Mouse (Mus musculus): ENCODE data around the gene Fam71a.

Fam71a gene

DNA sequence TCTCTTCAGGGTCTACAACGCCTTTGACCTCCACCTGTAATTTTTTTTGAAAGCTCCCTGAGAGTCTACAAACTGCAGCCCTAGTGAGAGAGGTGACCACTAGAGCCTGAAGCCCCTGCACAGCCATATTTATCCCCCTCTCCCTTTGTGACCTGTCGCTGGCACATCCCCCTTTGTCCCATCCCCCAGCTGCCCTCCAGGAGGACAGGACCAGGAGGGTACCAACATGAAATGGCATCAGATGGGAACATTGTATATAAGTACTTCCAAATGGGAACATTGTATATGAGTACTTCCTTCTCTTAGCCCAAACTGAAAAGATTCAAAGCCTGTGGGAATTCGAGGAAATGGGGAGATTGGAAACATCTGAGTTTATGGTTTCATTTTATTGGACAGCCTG lies at the start of gene Fam71a:
Fam71a (minus strand) TSS at position 101 of the 400 bp plus-strand sequence.
- no peak for DNase-seq

DNA sequence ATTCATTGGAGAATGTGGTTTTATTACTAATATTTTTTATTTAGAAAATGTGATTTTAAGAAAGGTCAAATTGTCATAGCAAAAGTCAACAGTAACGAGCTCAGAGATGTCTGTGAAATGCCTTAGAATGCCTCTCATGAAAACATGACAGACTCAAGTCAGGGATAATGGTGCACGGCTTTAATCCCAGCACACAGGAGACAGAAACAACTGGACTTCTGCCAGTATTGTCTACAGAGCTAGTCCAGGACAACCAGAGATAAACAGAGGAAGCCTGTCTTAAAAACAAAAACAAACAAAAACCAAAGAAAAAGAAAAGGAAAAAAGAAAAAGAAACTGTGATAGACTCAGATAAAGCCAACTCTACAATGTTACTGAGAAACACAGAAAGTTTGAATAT lies 46.5 kb upstream of the Fam71a start:
- no peak for DNase-seq

DNA sequence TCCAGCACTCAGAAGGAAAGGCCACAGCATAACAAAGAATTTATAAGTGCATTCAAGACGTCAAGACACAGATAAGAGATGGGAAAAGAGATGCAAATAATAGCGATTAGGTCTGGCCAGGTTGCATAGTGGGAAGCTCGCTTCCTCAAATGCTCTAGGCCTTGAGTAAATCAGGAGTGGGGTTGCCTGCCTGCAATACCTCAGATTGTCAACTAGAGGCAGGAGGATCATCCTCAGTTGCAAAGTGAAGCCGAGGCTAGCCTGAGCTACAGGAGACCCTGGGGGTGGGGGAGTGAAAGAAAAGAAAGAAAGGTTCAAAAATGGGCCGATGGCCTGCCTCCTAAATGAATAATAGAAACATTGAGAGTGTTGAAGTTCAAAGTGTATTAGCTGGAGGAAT lies 41.2 kb upstream of the Fam71a start:
- DNase-seq: no peak

DNA sequence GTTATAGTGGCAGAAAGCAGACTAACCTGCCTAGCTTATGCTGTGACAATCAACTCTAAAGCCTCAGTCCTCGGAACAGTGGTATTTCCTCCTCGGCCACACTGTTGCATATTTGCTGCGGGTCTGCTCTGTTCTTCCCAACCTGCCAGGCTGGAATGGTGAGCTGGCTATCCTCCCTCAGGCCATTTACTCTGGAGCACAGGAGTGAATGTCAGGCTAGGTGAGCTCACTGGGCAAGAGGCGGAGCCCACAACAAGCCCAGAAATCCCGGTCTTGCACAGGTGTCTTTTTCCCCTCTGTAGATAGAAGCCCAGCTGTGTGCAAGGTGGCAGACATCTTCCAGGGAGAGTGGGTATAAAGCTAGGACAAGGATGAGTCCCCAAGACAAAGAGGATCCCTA lies 40.3 kb upstream of the Fam71a start:
- no peak for DNase-seq

DNA sequence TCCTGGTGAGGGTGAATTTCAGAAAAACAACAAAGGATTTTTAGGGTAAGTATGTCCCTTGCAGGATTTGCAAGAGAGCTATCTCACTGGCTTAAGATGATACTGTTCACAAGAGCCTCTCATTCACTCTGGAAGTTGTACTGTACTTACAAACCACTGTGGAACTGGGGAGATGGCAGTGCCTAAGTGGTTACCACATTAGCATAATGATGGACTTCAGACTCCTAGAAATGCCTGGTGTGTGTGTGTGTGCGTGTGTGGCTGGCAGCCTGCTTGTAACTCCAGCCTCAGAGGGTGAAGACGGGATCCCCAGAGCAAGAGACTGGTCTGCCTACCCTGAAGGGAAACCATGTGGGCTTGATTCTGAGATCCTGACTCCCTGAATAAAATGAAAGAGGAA lies 38.9 kb upstream of the Fam71a start:
- peak; percentile 48 to 62 for DNase-seq

DNA sequence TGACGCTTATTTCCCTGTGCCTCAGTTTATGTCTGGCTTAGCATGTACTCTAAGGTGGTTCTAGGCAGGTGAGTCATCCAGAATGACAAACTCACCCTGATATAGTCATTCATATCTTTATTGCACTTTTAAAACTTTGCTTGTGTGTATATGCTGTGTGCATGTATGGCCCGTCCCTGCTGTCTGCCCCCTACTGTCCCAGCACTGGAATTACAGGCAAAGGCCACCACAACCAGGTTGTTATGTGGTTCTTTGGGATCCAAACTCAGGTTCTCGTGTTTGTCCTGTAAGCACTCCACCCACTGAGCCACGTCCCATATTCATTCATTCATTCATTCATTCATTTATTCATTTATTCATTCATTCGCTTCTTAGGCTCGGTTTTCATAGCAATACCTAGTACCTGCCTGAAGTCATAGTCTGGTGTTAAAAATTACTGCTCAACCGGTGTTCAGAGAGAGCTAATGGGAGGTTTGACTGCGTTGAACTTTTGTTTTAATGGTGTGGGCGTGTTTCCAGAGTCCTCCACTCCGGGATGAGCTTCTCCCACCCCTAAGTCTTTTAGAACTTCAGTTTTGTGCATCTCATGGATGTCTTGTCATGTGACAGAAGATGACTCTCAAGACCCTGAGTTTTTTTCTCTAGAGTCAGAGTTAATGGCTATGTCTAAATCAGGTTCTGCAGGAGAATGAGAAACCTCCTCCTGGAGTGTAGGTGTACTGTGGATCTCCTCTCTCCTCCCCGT lies 37.8 kb upstream of the Fam71a start:
- no peak for DNase-seq

DNA sequence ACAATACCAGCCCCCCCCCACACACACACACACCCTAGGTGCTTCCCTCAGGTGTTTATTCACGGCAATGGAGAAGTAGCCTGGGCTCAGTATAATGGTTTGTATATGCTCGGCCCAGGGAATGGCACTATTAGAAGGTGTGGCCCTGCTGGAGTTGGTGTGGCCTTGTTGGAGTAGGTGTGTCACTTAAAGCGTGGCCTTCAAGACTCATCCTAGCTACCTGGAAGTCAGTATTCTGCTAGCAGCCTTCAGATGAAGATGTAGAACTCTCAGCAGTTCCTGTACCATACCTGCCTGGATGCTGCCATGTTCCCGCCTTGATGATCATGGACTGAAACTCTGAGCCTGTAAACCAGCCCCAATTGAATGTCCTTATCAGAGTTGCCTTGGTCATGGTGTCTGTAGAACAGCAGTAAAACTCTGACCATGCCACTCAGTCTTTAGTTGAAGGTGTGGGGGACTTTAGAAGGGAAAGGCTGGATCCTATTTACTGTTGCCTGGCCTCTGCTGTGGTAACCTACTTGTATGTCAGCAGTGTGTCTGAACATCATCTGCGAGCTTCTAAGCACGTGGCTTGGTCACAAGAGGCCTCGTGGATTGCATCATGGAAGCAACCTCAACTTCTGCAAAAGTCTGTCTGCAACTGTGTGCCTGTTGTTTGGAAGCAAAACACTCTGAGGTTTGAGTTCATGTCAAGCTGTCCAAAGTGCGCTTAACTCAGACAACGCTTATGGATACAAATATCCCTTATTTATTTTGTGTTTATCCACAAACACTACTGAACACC lies 36.4 kb upstream of the Fam71a start:
- DNase-seq: no peak

DNA sequence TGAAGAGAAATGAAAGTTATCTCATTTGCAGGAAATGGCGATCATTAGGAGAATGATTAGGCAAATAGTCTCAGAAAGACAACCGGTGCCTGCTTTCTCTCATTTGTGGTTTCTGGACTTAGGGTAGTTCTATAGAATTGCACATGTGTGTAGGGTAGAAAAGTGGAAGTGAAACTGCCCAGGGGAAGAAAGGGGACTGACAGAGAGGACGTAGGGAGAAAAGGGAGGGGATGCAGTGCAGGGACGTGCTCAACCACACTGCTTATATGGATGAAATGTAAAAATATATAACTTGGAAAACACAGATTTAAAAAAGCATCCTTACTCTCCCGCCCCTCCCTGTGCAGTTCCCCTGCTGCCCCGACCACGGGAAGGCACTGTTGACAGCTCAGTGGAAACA lies 33.3 kb upstream of the Fam71a start:
- no peak for DNase-seq

DNA sequence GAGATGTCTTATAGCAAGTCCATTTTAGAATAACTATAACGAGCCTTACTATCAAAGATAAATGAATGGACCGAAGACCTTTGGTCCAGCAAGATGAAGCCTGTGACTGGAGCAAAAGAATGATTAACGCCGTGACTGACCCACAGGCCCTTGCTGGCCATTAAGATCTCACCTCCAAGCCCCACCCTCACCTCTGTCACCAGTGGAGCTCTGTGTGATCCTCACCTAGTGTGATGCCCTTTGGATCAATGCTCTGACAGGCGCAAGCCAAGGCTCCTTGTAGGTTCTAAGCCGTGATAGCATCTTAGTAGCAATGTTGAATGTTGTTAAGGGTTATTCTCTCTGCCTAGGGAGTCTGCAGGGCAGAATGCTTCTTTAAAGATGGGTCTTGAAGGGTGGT lies 31.4 kb upstream of the Fam71a start:
- peak; percentile 21 to 43 for DNase-seq

DNA sequence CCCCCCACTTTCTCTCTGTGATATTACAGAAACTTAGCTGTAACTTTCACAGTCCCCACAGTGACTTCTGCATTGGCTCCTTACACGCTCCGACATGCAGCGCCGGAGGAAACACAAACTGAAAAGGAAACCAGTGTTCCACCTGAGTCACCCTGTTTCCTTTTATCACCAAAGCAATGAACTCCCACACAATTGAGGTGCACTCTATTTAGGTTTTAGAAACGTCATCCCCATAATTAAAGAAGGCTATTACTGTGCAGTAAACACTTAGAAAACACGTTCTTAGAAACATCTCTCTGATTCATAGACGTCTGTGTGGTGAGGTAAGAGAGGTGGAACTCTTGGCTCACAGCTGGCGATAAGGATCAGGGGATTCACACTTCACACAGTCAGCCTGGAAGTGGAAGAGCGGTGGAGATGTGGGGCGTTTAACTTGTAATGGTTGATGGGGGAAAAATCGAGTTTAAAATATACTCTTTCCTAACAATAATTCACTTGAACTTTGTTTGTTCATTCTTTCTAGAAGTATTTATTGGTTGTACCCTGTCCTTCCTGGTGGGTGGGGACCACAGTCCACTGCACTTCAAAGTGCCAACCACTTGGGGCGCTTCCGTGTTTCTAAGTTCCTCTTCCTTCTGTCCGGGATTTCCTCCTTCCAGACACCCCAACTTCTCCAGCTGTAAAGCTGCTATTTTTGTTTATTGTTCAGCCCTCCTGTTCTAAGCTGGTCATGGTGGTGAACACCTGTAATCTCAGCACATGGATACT lies 29.2 kb upstream of the Fam71a start:
- DNase-seq: peak; percentile 44 to 74

DNA sequence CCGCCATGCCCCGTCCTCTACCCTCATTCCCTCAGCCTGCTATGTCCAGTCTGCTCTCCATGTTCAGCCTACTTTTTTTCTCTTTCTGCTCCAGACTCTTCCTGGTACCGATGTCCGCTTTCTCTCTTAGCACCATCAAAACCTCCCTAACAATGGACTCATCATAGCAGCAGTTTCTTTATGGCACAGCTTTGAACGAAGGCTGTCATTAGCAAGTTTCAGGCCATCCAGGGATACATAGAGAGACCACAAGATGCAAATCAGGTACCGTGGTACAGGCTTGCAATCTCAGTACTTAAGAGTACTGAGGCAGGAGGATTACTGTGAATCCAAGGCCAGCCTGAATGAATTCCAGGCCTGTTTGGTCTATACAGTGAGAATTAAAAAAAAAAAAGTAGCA lies 28.1 kb upstream of the Fam71a start:
- DNase-seq: no peak

DNA sequence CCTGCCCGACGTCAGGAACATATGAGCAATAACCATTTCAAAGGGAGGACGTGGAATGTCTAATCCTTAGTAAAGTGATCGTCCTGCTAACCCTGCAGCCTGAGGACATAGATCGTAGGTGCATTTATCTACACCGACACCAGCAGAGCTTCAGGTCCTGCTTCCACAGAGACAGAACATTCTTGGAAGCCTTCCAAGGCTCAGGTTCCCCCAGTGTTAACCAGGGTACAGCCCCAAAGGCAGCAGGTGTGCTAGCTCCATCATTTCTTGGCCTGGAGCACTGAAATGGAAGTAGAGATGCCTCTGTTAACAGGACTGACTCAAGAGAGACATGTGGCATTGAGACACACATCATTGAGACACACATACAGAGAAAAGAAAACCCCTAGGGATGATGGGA lies 27.6 kb upstream of the Fam71a start:
- DNase-seq: no peak

DNA sequence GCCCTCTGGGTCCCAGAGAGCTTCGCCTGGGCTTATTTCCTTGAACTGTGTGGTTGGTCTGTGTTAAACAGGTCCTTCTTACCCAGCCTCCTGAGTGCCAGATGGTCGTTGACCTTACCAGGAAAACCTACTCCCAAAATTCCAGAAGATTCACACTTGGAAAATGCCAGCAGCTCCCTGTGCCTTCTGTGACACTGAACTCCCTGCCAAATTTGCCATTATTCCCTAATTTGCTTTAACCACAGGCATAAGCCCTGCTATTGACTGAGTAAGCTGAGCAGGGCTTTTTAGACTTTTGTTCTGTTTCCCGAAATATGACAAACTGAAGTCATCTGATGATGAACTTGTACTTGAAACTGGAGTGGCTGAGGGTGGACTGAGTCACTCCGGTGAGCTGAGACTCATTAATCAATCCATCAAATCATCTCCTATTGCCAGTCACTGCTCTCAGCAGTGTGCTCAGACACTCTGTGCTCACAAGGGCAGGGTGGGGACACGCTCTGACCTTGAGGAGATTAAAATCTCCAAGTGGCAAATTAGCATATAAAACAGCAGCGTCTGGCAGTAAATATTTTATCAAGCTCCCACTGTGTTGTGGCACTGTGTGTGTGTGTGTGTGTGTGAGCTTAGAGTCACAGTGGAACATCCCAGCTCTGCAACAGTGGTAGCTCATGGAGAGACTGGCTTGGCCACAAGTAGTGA lies 25.2 kb upstream of the Fam71a start:
- no peak for DNase-seq

DNA sequence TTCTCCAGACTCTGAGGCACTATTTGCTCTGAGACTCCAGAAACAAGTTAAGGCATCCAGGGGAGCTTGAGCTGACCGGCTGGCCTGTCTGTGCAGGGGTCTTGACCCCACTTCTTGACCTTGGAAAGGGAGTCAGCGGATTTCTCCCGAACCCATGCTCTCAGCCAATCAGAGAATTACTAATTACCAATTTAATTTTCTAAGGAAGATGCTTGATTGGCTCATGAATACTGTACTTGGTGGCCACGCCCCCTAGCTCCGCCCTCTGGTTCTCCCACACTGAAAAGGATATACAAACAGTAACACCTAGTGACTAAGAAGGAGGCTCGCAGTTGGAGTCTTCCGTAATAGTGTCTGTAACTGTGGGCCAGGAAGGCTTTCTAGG lies 21.8 kb upstream of the Fam71a start:
- DNase-seq: peak; percentile 34 to 62

DNA sequence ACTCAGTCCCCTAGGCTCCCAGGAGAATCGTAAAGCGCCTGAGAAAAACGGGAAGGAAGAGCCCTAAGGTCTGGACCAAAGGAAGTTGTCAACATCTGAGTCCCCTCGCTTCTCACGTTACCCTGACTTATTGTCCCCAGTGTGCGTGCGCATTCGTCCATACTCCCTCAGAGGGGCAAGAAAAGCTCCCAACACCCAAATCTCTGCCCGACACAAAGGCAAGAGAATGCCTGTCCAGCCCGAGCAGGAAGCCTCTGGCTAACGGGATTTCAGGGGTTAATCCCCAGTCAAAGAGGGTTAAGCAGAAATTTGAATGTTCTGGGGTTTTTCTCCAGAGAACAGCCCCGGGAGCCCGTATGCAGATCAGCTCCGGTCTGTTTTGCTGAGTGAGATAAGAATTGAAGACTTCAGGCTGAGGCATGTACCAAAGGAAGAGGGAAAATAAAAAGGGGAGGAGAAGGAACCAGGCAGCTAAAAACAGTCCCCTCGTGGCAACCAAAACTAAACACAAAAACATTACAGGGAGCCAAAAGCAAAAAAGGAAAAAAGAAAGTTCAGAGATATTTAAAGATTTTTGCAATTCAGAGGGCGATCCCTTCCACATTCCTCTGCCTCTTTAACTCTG lies 21.3 kb upstream of the Fam71a start:
- peak in 1 of 2 experiments; percentile 17 for DNase-seq

DNA sequence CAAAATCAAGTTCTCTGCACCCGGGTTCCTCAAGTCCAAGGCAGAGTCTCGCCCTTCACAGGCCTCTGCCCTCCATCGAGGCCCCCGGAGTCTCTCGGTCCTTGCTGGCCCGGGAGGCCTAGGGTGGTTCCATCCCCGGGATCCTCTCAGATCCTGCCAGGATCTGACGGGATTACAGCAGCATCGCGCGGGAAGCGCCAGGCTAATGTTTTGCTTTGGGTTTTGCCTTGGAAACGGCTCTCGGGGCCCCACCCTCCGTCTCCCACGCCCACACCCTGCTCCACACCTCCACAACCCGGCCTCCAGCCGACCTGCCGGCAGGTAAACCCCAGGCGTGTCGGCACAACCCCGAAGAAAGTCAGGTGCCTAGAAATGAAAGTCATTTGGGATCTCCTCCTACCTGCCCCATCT lies 20.2 kb upstream of the Fam71a start:
- DNase-seq: peak; percentile 38 to 44

DNA sequence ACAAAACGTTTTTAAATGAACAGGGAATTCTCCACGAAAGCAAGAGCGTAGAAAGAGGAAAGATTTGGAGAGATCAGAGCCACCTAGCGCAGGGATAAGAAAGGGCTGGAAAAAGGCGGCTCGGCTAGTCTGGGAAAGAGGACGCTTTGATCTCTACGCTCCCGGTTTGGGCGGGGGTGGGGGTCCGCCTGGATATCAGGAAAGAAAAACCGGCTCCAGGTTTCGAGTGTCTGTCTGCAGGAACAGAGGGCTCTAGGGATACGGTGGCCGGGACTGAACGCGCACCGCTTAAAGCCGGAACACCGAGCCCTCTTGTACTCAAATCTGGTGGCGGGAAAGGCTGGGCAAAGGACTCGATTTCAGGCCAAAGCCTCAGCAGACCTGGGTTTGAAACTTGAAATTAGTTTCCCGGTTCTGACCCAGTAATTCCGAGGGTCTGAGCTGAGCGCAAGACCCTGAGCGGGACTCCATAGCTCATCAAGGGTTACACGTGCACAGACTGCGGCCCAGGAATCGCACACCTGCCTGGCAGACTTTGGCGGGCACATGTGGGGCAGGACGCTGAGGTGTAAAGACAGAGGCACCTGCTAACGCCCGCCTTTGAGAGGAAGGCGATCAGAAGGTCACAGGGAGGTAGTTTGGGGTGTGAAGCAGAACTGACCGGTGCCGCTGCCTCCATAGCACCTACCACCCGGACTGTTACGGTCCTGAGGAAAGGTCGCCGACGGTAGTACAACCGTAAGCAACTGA lies 19.6 kb upstream of the Fam71a start:
- DNase-seq: peak; percentile 16 to 46

DNA sequence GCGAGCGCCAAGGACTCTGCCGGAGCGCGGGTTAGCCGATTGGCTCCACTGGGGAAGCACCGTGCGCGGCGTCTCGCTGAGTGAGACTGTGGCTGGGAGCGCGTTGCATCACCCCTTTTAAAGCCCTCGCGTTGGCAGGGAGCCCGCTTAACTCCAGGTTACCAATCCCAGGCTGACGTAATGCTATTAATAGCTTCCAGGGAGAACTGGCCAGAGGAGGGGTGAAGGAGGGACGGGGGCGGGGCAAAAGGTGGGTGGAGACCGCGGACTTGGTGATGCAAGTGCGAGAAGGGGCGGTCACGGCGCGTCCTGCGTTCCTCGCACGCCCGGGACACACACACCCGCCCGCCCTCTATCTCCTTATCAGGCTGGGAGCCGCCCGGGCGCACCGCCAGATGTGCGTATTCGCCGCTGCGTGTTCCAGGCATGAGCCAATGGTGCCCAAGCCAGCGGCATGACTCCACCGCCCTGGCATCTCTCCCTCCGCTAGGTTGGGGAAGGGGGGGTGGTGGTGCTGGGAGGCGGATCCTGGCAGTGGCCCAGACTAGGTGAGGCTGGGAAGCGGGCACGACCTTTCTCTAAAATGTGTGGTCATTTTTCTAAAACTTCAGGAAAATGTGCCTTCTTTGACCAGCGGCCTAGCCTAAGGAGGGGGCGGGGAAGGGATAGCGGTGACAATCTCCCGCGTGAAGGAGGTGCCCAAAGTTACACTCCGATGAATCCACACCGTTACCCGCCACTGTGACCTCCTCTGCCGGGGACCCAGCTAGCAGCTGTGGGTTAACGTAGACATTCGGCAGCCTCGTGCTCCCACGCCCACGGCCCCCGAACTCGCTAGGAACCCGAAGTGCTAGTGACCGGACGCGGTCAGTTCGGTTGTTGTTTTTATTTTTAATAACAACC lies 18.8 kb upstream of the Fam71a start:
- DNase-seq: peak; percentile 98 to 99

DNA sequence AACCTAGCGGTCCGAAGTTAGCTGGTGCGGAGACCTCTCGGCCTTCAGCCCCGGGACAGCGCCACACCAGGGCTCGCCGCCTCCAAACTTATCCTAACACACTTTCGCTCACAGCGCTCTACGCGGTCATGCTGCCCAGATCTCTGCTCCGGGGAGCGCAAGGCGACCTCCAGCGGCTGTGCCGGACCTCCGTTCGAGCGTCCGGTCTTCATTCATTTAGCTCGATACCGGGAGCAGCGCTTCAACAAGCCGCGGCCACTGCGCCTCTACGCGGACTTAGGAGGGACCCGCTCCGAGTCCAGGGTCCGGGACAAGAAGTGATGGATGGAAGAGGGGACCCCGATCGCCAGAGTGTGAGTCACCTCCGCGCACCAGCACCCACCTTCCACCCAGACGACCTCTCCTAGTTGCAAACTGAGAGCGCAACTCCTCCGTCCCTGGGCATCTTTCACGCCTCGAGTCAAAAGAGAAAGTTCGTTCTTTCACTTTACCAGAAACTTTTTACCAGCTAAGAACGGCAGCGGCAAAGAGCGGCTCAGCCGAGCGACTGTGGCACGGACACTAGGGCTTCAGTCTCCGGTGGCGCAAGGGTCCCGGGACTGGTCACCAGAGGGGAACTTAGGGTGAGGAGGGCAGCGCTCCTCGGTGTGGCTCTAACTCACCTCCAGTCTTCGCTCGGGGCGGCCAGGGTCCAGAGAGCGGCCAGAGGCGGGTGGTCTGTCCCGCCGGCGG lies 18.0 kb upstream of the Fam71a start:
- peak; percentile 71 to 78 for DNase-seq
